Mouse (Mus musculus) neural tube, embryonic 12.5 days (tissue): ENCODE data around the gene Srp68. TPM values are rescaled to one million over a fixed set of nuclear protein-coding genes. Genes with fewer than 3 reads are reported as not detected.

Source experiments
- ATAC-seq: fragments of 200-750 bp; cut with Nextera tagmentation; 2 replicates; pipeline ENCODE4 v1.8.0; 2017; ENCODE audit warnings: low read depth, mild to moderate bottlenecking, moderate TSS enrichment, moderate library complexity; ENCODE audit not compliant: low FRiP score
- H3K27ac ChIP-seq: fragments of 300-500 bp; sonication (generic); 2 replicates; pipeline ENCODE4 v1.5.1; 2016
- H3K27me3 ChIP-seq: fragments of 300-500 bp; sonication (generic); replicated peaks from 2 replicates; pipeline ENCODE4 v1.6.1; 2016; ENCODE audit warnings: mild to moderate bottlenecking
- H3K36me3 ChIP-seq: fragments of 300-500 bp; sonication (generic); 2 replicates; pipeline ENCODE4 v1.6.1; 2016; ENCODE audit warnings: mild to moderate bottlenecking
- H3K4me1 ChIP-seq: fragments of 300-500 bp; sonication (generic); 2 replicates; pipeline ENCODE4 v1.6.1; 2016
- H3K4me2 ChIP-seq: fragments of 300-500 bp; sonication (generic); replicated peaks from 2 replicates; pipeline ENCODE4 v1.6.1; 2016; ENCODE audit warnings: mild to moderate bottlenecking
- H3K4me3 ChIP-seq: fragments of 300-500 bp; sonication (generic); 2 replicates; pipeline ENCODE4 v1.5.1; 2016
- H3K9ac ChIP-seq: fragments of 300-500 bp; sonication (generic); 2 replicates; pipeline ENCODE4 v1.6.1; 2016; ENCODE audit warnings: mild to moderate bottlenecking
- H3K9me3 ChIP-seq: fragments of 300-500 bp; sonication (generic); 2 replicates; pipeline ENCODE4 v1.6.1; 2016; ENCODE audit warnings: mild to moderate bottlenecking
- WGBS: fragments of 180-500 bp; shearing (Covaris S2); methylation state at CpG from one replicate; pipeline ENCODE4 v1.1.7; 2016; 5-methylcytosine and 5-hydroxymethylcytosine counted together
- polyA plus RNA-seq: library from polyadenylated mRNA; unstranded; fragments of >200 nt; fragmentation: Nextera tagmentation; extraction: Ambion mirVana; gene quantifications from 2 replicates; pipeline ENCODE4 v1.2.1, GENCODE M21; 2016

The Srp68 gene
- polyA plus RNA-seq, 1 experiment from 2014 or later, result 88.4 TPM

- ATAC-seq, result no peak
- peaks cover 92% of the 10 kb centered on the region for H3K36me3 ChIP-seq
- H3K9ac ChIP-seq, result no peak overlapping the region
- no peaks in the 10 kb centered on the region for H3K27me3 ChIP-seq
- no peaks in the 10 kb centered on the region for H3K9me3 ChIP-seq
- H3K4me2 ChIP-seq, result no peak overlapping the region
- no peak overlapping the region for H3K4me3 ChIP-seq
- no peak overlapping the region for H3K27ac ChIP-seq
- WGBS, result 89% methylated on average over 11 of the region's 11 CpGs
- H3K4me1 ChIP-seq, result no peaks in the 10 kb centered on the region
These were observed 24.2 kb upstream of the Srp68 start for GRCm38 (mm10) chr11:116298221-116298620.

GRCm38 (mm10) chr11:116297017-116297416, 23.0 kb upstream of the Srp68 start:
- no peaks in the 10 kb centered on the region for H3K27me3 ChIP-seq
- no peak overlapping the region for H3K4me3 ChIP-seq
- H3K9me3 ChIP-seq, result no peaks in the 10 kb centered on the region
- peaks cover 91% of the 10 kb centered on the region for H3K36me3 ChIP-seq
- H3K4me2 ChIP-seq, result no peak overlapping the region
- no peaks in the 10 kb centered on the region for H3K4me1 ChIP-seq
- H3K9ac ChIP-seq, result no peak overlapping the region
- 79% methylated on average over 3 of the region's 3 CpGs for WGBS
- no peak for ATAC-seq
- H3K27ac ChIP-seq, result no peak overlapping the region

GRCm38 (mm10) chr11:116296191-116296734, 22.2 kb upstream of the Srp68 start:
- H3K9me3 ChIP-seq, result no peaks in the 10 kb centered on the region
- H3K9ac ChIP-seq, result no peak overlapping the region
- no peaks in the 10 kb centered on the region for H3K27me3 ChIP-seq
- H3K27ac ChIP-seq, result no peak overlapping the region
- WGBS, result 86% methylated on average over 8 of the region's 8 CpGs
- ATAC-seq, result no peak
- no peak overlapping the region for H3K4me3 ChIP-seq
- no peaks in the 10 kb centered on the region for H3K4me1 ChIP-seq
- peaks cover 89% of the 10 kb centered on the region for H3K36me3 ChIP-seq
- no peak overlapping the region for H3K4me2 ChIP-seq

- Histone ChIP-seq H3K4me2 (no peak overlapping the region), H3K36me3 (peaks cover 89% of the 10 kb centered on the region), H3K4me1 (no peaks in the 10 kb centered on the region), H3K27me3 (no peaks in the 10 kb centered on the region), H3K4me3 (no peak overlapping the region), H3K9me3 (no peaks in the 10 kb centered on the region), H3K9ac (no peak overlapping the region), H3K27ac (no peak overlapping the region)
- ATAC-seq, result no peak
- WGBS, result 39% methylated on average over 5 of the region's 5 CpGs
These were observed 20.3 kb upstream of the Srp68 start for GRCm38 (mm10) chr11:116294319-116294718.

GRCm38 (mm10) chr11:116293538-116294137, 19.6 kb upstream of the Srp68 start:
- no peak overlapping the region for H3K27ac ChIP-seq
- no peaks in the 10 kb centered on the region for H3K9me3 ChIP-seq
- H3K4me3 ChIP-seq, result no peak overlapping the region
- no peaks in the 10 kb centered on the region for H3K27me3 ChIP-seq
- H3K36me3 ChIP-seq, result peaks cover 89% of the 10 kb centered on the region
- ATAC-seq, result no peak
- no peak overlapping the region for H3K9ac ChIP-seq
- 88% methylated on average over 12 of the region's 12 CpGs for WGBS
- H3K4me1 ChIP-seq, result no peaks in the 10 kb centered on the region
- no peak overlapping the region; the same call in 1 of the 2 replicates for H3K4me2 ChIP-seq

GRCm38 (mm10) chr11:116292401-116292800, 18.4 kb upstream of the Srp68 start:
- H3K36me3 ChIP-seq, result peaks cover 91% of the 10 kb centered on the region
- no peak overlapping the region for H3K9ac ChIP-seq
- no peak overlapping the region for H3K27ac ChIP-seq
- WGBS, result 91% methylated on average over 13 of the region's 13 CpGs
- no peaks in the 10 kb centered on the region; the same call in 1 of the 2 replicates for H3K4me1 ChIP-seq
- H3K27me3 ChIP-seq, result no peaks in the 10 kb centered on the region
- no peak overlapping the region for H3K4me2 ChIP-seq
- ATAC-seq, result no peak
- H3K4me3 ChIP-seq, result no peak overlapping the region
- H3K9me3 ChIP-seq, result no peaks in the 10 kb centered on the region

GRCm38 (mm10) chr11:116290556-116290955, 16.5 kb upstream of the Srp68 start:
- Histone ChIP-seq H3K4me3 (no peak overlapping the region), H3K27me3 (peaks cover 5% of the 10 kb centered on the region; the same call in 1 of the 2 replicates), H3K9ac (no peak overlapping the region), H3K27ac (no peak overlapping the region), H3K4me1 (no peaks in the 10 kb centered on the region; the same call in 1 of the 2 replicates), H3K9me3 (no peaks in the 10 kb centered on the region), H3K36me3 (peaks cover 73% of the 10 kb centered on the region), H3K4me2 (no peak overlapping the region)
- WGBS, result 88% methylated on average over 8 of the region's 8 CpGs
- ATAC-seq, result no peak

GRCm38 (mm10) chr11:116287351-116287750, 13.3 kb upstream of the Srp68 start:
- H3K4me1 ChIP-seq, result no peaks in the 10 kb centered on the region; the same call in 1 of the 2 replicates
- H3K27ac ChIP-seq, result no peak overlapping the region
- ATAC-seq, result no peak
- H3K36me3 ChIP-seq, result peaks cover 47% of the 10 kb centered on the region
- H3K27me3 ChIP-seq, result peaks cover 37% of the 10 kb centered on the region
- no peaks in the 10 kb centered on the region for H3K9me3 ChIP-seq
- no peak overlapping the region for H3K4me3 ChIP-seq
- WGBS, result 73% methylated on average over 5 of the region's 5 CpGs
- H3K9ac ChIP-seq, result no peak overlapping the region
- H3K4me2 ChIP-seq, result no peak overlapping the region

- 60% methylated on average over 7 of the region's 7 CpGs for WGBS
- Histone ChIP-seq H3K36me3 (peaks cover 35% of the 10 kb centered on the region), H3K4me1 (peaks cover 6% of the 10 kb centered on the region), H3K9me3 (no peaks in the 10 kb centered on the region), H3K9ac (no peak overlapping the region), H3K27me3 (peaks cover 53% of the 10 kb centered on the region), H3K4me3 (no peak overlapping the region), H3K27ac (no peak overlapping the region), H3K4me2 (no peak overlapping the region)
- no peak for ATAC-seq
These were observed 11.8 kb upstream of the Srp68 start for GRCm38 (mm10) chr11:116285770-116286191.

- 62% methylated on average over 6 of the region's 6 CpGs for WGBS
- Histone ChIP-seq H3K9ac (no peak overlapping the region), H3K4me2 (no peak overlapping the region), H3K27ac (no peak overlapping the region), H3K4me3 (no peak overlapping the region), H3K4me1 (peaks cover 6% of the 10 kb centered on the region), H3K9me3 (no peaks in the 10 kb centered on the region), H3K27me3 (peaks cover 65% of the 10 kb centered on the region), H3K36me3 (peaks cover 17% of the 10 kb centered on the region)
- no peak for ATAC-seq
These were observed 10.0 kb upstream of the Srp68 start for GRCm38 (mm10) chr11:116283982-116284381.

- H3K4me3 ChIP-seq, result peak overlapping the region; percentile 11; the same call in 1 of the 2 replicates
- no peak for ATAC-seq
- H3K27ac ChIP-seq, result no peak overlapping the region
- 9% methylated on average over 48 of the region's 48 CpGs for WGBS
- no peaks in the 10 kb centered on the region for H3K9me3 ChIP-seq
- peaks cover 6% of the 10 kb centered on the region for H3K4me1 ChIP-seq
- H3K9ac ChIP-seq, result no peak overlapping the region
- peaks cover 65% of the 10 kb centered on the region for H3K27me3 ChIP-seq
- H3K4me2 ChIP-seq, result no peak overlapping the region
- peaks cover 7% of the 10 kb centered on the region; the same call in 1 of the 2 replicates for H3K36me3 ChIP-seq
These were observed 9.0 kb upstream of the Srp68 start for GRCm38 (mm10) chr11:116282912-116283521.

- H3K4me3 ChIP-seq, result peak overlapping the region; percentile 20; the same call in 1 of the 2 replicates
- no peak overlapping the region for H3K27ac ChIP-seq
- peaks cover 65% of the 10 kb centered on the region for H3K27me3 ChIP-seq
- H3K9ac ChIP-seq, result no peak overlapping the region
- peak overlapping the region; percentile 55 for H3K4me2 ChIP-seq
- WGBS, result 2% methylated on average over 11 of the region's 11 CpGs
- no peaks in the 10 kb centered on the region for H3K36me3 ChIP-seq
- peaks cover 6% of the 10 kb centered on the region for H3K4me1 ChIP-seq
- no peaks in the 10 kb centered on the region for H3K9me3 ChIP-seq
- ATAC-seq, result no peak
These were observed 8.1 kb upstream of the Srp68 start for GRCm38 (mm10) chr11:116282089-116282488.
